Mouse (Mus musculus) G1E (cell line): ENCODE measurements around the gene Smim5.

Source experiments
- CTCF ChIP-seq: IDR thresholded peaks from 2 replicates; pipeline ENCODE4 v1.5.1; 2012; ENCODE audit warnings: low read depth, low read length, inconsistent platforms, mixed read lengths
- GATA1 ChIP-seq: IDR thresholded peaks from 2 replicates; pipeline ENCODE4 v1.6.1; 2012; ENCODE audit warnings: borderline replicate concordance, low read length, inconsistent platforms, mixed read lengths
- POLR2AphosphoS5 ChIP-seq: IDR thresholded peaks from 2 replicates; pipeline ENCODE4 v1.6.1; 2012; ENCODE audit warnings: low read depth, low read length, inconsistent platforms; ENCODE audit not compliant: insufficient replicate concordance
- TAL1 ChIP-seq: conservative IDR thresholded peaks from 2 replicates; pipeline ENCODE4 v1.6.1; 2012; ENCODE audit warnings: low read depth, low read length, inconsistent platforms, mixed read lengths

GRCm38 (mm10) chr11:115869393-115869792 lies 30.4 kb upstream of the Smim5 start:
- TF ChIP-seq TAL1 (no peak), CTCF (no peak), GATA1 (no peak), POLR2AphosphoS5 (no peak)
